Mouse (Mus musculus) c-Kit-negative CD71-positive TER-119-positive erythroid progenitor cells, embryonic 14.5 days (primary cell): ENCODE data around the gene Macrod1.
"Not testable (repeated sequence)": the region's sequence is repeated elsewhere in the genome, so short reads cannot be mapped to it uniquely, and the experiment has no call there.

Experiments
- DNase-seq: peaks from one replicate; pipeline ENCODE4 v3.0.0-alpha.2; 2013; ENCODE audit warnings: low read depth, low spot score

The Macrod1 gene

DNA sequence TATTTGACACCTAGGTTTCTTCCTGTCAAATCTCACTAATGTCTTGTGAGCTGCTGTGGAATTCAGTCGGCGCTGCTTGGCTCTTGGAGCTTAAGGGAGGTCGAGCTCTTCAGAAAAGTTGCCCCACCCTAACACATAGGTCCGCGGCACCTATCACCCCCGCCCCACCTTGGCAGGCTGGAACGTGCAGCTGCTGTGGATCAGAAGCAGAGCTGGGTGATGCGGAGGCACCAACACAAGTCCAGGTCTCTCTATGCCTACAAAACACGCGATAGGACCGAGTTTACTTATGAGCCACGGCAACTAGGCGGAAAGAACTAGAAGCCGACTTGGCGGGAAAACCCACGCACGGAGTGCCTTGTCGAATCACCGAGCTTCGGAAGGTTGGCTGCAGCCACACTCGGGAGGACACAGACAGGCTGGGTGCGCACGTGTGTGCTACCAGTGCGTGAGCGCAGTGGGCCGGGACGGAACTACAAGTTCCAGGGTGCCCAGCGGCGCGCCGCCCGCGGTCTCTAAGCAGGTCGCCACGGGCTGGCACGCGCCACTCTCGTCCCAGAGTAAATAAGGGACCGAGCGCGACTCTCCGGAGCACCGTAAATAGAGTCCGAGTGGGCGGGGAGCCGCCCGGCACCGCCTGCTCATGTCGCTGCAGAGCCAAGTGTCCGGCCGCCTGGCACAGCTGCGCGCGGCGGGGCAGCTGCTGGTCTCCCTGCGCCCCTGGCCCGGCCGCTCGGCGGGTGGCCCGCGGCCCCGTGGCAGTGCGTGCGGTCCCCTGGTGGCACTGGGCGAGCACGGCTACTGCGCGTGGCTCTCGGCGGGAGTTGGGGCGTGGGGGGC is at the start of gene Macrod1:
Gene Macrod1 (plus strand): TSS at position 563 of the 840 bp plus-strand sequence.
- no peak for DNase-seq

DNA sequence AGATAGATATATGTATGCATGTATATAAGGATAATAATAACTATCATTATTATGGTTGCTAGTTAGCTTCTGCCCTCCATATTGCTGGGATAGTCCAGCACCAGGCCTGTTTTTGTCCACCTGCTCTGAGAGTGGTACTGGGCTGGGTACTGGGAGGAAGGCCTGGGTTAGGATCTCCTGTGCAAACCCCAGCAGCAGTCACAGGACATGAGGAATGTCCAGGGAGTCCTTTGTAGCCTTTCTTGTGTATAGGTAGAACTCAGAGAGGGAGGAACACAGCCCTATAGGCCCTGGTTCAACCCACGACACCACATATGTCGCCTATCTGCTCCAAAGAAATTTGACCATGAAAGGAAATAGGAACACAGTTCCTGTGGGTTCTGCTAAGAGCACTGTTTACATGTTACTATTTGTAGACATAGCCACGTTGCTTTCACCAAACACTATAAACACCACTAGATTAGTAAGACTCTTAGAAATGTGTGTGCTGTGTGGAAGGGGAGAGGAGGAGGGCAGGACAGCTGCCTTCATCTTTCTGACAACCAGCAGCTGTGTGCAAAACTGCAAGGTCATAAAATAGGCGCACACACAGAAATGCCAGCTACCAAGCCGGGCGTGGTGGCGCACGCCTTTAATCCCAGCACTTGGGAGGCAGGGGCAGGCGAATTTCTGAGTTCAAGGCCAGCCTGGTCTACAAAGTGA is 49.6 kb upstream of the Macrod1 start:
- DNase-seq: no peak

DNA sequence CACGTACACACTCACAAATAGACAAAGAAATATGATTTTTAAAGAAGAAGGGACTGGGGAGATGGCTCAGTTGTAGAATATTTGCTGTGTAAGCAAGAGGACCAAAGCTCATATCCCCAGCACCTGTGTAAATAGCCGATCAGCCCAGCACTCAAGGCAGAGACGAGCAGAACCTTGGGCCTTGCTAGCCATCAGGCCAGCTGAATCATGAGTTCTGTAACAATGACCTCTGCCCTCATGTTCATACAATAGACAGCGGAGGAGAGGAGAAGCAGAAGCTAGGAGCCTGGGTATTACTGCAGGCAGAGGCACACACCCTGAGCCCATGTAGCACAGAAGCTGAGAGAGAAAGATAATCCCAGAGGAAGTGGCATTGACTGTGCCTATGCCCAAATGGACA is 44.2 kb upstream of the Macrod1 start:
- DNase-seq: no peak

DNA sequence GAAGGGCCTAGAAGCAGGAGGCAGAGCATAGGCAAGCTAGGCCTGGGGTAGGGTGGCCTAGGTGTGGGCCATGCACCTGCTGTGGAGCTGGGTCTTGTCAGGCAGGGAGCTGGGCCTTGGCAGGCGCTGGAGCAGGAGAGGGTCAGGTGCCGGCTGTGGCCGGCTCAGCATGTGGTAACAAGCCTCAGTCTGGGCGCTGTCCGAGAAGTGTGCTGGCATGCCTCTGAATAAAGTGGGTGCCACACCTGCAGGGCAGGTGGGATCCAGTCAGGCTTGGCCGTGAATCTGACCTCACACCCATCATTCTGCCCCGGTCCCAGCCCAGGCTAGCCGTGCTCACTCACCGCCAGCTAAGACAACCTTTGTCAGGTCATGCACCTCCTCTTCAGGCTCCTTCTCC is 42.6 kb upstream of the Macrod1 start:
- DNase-seq: no peak

DNA sequence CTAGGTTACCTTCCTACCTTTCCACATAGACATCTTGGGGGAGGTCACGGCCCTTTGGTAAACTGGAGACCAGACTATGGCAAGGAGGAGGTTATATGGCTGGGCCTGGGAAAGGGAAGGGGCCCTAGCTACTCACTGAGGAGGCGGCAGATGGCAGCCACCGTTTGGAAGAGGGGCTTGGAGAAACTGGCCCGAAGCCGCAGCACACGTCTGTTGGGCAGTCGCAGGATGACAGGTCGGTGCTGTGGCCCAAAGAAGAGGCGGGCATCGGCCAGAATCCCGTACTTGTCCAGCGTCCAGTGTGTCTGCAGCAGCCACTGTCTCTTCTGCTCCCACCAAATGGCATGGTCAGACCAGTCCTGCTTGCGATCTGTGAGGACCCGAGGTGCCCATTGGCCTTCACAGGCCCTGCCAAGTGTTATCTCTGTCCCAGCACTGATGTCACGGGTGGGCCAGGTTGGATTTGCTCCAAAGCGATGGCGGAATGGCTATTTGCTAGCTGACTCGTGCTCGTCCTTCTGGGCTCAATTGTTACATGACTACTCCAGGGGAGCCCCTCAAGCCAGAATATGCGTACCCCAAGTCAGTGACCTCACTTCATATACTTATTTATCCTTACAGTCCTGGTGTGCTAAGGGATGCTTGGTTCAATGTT is 42.0 kb upstream of the Macrod1 start:
- no peak for DNase-seq

DNA sequence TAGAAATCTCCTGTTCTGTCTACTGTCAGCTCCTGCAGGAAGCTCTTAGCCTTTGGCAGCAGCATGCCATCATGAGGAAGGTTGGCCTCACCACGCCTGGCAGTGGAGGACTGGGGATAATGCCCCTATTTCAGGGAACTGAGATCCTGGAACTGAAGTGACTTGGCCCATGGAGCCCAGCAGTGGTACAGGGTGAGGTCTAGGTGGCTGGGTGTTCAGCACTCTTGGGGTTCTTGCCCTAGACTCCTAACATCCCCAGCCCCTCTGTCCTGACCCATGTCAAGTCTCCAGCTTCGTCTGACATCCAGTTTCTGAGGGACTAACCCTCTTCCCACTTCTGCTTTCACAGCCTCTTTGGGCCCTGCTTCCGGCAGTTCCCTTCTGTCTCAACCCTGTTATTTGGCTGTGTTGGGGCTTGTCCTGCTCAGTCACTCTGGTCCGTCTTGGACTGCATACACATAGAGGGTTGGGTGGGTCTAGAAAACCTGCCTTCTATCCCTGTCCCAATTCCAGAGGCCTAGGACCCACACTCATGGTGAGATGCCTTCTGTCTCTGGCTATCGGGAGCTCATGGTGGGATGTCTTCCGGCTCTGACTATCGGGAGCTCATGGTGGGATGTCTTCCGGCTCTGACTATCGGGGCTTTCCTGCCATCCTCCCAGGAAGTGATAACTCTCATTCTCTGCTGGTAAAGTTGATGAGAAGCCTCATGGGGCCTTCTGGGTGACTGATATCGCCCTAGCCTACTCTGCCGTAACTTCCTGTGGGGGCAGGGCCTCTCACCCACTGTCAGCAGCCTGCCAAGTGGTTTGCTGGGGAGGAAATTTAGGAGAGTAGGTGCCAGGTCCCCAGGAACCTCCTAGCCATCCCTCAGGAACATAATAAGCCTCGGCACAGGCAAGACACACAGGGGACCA is 38.8 kb upstream of the Macrod1 start:
- DNase-seq: peak; percentile 61

DNA sequence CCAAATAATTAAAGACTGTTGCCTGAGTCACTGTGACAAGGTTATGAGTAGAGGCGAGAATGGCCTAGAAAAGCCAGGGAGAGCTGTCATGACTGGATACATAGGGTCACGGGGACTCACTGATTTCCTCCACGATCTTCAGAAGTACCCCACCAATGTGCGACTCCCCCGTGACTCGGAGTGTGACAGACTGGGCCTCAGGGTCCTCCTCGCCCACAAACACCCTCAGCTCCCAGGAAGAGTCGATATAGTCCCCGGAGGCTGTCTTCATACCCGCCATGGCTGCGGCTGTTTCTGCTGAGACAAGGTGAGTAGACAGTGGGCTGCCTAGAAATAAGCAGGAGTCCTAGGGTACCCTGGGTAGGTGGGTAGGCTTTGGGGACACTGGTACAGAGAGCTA is 38.1 kb upstream of the Macrod1 start:
- DNase-seq: no peak

DNA sequence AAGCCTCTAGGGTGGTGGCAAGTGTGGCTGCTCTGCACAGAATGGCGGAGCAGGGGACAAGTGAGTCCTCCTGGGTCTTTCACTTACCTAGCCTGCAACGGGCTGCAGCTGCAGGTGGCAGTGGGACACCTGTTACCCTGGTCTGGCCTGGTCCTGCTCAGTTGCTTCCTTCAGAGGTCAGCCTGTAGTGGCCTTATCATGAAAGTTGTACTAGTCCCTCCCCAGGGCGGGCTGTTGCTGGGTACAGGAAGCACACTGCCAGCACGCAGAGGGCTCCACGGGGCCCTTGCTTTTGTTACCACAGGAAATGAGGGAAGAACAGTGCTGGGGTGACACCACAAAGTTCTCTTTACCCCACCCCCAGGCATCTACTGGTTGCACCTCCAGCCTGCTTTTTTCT is 37.4 kb upstream of the Macrod1 start, which contains the start of gene Fermt3:
Gene Fermt3 (minus strand): TSS at position 279 of the 400 bp plus-strand sequence.
- DNase-seq: peak; percentile 55

DNA sequence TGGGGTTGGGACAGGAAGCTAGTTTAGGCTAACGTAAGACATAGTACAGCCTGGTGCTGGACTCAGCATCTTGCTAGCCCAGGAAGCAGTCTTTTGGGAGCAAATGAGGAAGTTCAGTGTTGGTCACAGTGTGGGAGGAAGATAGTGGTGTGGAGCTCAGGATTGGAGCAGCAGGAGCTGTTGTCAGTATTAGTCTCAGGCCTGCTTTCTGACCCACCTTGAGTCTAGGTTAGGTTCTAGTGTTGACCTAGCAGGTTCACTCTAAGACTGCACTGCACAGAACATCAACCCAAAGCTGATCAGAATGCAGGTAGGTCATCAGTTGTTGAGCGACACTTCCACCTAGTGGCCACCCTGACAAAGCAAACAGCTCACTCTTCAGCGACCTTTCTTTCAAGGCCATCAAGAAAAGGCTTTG is 36.4 kb upstream of the Macrod1 start:
- peak; percentile 44 for DNase-seq

DNA sequence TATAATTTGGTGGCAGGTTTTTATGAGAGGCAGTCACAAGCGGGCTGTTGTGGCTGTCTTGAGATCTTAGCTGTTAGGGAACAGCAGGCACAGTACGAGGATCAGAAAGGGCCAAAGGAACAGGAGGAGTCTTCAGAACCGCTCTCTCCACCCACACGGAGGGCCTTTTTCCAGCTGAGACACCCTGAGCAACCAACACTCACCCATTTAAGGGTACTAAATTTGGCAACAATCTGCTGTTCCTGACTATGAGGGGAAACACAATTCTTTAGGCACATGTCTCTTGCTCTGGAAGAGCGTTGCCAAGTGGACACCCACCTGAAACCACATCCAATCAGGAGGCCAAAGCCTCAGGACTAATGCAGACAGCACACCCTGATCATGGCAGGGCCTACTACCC is 27.1 kb upstream of the Macrod1 start:
- DNase-seq: no peak

DNA sequence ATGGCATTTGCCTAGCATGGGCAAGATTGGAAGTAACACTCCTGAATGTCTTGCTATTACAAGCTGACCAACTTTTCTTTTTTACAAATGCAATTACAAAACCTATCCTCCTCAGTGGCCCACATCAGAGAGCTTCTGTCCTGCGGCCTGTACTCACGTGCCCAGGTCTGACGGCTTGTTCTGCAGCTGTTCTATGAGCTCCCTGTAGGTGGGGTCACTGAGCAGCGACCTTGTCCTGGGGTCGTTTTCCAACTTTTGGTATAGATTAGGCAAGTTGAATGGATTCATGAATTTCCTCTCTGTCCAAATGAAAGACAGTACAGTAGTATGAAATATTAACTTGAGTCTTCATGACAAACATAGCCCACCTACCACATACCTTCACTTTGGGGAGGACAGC is 22.6 kb upstream of the Macrod1 start:
- DNase-seq: no peak

DNA sequence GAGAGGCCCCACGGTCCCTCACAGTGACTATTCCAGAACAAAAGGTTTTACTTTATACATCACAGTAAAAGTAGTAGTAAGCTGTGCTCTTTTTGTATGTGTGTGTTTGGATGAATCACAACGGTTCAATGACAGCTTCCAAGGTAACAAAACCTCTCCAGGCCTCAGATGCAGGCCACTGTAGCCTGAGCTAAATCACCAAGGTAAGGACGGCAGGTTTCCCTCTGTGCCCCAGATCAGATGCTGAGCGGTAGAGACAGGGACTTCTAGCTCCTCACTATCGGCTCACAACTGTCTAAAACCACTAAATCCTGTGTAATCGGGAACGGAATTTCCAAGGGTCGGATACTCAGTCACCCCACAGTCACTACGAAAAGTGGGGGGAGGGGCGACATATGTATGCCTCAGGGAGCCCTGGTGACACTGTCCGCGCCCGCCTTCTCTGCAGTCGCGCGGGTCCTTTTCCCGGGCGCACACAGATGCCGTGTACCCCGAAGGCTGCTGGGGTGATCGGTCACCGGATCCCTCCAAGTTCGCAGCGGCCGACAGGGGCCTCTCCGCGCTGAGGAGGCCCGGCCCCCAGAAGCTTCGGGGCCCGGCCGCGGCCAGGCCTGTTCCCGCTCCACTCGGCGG is 17.4 kb upstream of the Macrod1 start:
- peak; percentile 40 for DNase-seq

DNA sequence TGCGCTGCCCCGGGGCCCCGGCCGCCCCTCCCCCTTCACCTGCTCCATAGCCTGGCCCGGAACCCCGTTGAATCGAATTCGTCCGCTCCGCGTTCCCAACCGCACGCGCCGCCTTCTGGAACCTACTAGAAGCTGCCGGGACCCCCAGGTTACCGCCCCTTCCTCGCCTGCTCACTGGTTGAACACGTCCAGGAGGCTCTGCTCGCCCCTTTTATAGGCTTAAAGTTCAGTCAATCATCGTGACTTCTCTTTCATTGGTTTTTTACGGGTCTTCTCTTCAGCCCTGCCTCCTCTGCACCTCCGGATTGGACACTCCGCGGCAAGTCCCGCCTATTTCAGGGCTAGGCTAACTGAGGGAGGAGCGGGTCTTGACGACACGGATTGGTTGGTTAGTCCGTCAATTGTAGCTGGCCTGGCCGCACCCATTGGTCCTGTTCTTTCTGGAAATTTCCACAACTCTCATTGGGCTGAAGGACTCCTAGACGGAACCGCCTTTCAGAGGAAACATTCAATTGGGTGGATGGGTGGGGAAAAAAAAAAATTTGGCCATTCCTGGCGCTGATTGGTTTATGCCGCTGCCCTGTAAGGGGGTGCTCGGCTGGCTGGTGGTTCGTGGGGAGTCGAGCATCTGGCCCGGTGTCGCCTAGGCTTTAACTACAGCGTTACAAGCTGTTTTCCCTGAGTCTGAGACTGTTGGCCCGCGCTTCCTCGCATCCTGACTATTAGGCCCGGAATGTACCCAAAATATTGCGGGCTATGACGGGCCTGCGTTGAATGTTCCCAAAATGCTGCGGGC is 16.6 kb upstream of the Macrod1 start, which contains the start of gene Stip1:
Gene Stip1 (minus strand): TSS at position 127 of the 796 bp plus-strand sequence.
- peak; percentile 100 for DNase-seq

DNA sequence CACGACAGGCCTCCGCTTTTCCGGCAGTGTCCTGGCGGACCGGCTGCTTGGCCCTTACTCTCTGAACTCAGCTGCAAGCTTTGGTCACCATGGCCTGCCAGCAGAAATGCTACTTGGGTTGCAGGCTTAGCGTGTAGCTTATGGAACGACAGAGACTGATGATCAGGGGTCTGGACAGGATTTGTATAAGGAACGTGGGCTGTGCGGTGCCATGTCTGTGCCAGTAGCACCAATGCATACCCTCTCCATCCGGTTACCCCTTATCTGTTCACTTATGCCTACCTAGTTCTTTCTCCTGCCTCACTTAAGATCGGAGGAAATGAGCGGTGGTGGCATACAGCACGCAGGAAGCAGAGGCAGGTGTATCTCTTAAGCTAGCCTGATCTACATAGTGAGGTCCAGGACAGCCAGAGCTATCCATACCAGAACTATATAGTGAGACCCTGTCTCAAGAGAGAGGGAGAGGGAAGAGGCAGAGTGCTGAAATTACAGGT is 15.9 kb upstream of the Macrod1 start:
- DNase-seq: peak; percentile 36

DNA sequence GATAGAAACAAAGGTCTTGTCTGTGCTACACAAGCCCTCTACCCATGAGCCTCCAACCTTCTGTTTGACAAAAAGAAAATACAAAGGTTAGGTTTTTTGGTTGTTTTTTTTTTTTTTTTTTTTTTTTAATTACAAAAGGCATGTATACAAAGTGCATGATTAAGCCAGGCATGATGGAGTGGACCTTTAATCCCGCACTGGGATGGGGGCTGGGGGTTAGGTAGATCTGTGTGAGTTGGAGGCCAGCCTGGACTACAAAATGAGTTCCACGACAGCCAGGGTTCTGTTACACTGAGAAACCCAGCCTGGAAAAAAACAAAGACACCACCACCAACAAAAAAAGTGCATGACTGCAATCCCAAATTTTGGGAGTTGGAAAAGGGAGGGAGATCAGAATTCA is 15.4 kb upstream of the Macrod1 start:
- DNase-seq: no peak

DNA sequence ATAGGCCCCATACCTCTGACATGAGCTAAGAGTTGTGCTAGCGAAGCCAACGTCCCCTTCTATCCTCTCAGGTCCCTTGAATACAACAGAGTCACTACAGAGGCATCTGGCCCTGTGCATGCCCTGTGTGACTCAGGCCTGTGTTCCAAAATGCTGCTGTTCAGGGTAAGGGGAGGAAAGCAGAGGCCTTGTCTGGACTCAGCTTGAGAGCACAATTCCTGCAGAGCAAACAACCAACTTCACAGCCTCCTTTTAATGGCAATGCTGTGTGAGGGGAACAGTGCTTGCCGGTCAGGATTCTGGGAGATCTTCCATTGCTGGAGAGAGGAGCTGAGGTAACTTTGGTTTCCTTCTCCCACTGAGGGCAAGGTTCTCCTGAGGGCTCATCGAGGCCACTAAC is 12.3 kb upstream of the Macrod1 start:
- DNase-seq: no peak

DNA sequence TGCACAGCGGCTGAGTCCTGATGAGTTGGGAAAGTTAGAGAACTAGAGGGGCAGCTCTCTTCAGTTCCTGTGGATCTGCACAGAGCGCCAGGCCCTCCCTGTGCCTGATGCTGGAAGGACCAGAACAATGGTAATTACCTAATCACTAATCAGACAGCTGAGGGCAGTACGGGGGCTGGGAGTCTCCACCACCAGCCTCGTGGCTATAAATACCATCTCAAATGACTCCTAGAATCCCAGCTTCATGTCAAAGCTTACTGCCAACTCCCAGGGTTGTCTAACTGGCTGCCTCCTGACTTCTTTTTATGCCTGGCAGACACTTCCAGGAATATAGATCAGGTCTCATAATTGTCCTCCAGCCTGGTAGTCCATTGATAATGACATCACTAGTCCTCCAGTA is 11.9 kb upstream of the Macrod1 start:
- DNase-seq: no peak

DNA sequence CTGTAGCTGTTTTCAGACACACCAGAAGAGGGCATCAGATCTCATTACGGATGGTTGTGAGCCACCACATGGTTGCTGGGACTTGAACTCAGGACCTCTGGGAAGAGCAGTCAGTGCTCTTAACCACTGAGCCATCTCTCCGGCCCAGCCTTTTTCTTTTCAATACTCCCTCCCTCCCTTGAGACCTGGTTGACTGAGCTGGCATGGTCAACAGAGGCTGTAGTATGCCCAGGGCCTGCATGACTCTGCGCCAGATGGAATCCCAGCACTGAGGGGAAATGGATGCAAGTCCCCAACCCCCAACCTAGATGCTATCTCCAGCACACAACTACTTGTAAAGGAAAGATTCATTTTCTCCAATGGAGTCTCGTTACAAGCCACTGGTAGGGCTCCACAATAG is 3.2 kb upstream of the Macrod1 start:
- not testable (repeated sequence) for DNase-seq

DNA sequence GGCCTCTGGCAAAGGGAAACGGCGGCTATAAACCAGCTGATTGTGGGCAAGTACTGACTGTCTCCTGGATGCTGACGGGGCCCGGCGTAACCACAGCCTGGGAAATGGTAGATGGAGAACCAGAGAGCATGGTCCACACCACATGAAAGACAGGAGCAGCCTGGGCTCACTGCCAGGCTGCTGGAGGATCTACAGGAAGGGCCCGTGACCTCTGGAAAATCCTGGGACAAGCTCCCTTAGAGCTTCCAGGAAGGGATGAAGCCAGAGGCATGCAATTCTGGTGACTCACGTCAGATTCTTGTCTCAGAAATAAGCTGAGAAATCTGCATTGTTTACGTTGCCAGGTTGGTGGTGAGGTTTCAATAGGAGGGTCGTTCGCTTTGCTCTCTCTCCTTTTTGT is 1.8 kb upstream of the Macrod1 start:
- DNase-seq: no peak

DNA sequence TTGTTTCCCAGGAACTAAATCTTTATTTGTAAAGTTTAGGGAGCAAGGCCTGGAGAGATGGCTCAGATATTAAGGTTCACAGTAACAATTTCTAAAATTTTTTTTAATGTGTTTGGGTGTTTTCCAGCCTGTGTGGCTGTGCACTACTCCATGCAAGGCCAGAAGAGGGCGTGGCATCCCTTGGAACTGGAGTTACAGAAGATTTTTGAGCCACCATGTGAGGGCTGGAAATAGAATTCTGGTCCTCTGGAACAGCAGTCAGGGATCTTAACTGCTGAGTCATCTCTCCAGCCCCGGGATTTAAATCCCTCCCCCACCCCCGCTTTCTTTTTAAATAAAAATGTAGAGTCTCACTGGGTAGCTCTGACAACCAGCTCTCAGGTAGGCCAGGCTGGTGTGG is 1.4 kb upstream of the Macrod1 start:
- DNase-seq: no peak
